Mouse (Mus musculus) cerebellum, adult 9-11 months (tissue): Measurements from ENCODE around the gene Crtc3.

Source experiments
- DNase-seq: peaks from one replicate; pipeline ENCODE4 v3.0.0; 2022

Crtc3 gene

GRCm38 (mm10) chr7:80688556-80689220, at the start of gene Crtc3:
TSS of gene Crtc3 (minus strand) at chr7:80688877.
- DNase-seq = peak; percentile 80

GRCm38 (mm10) chr7:80736199-80736598, 47.5 kb upstream of the Crtc3 start:
- no peak for DNase-seq

- DNase-seq = no peak
Measured at GRCm38 (mm10) chr7:80732986-80733385, 44.3 kb upstream of the Crtc3 start.

- DNase-seq = peak; percentile 53
Measured at GRCm38 (mm10) chr7:80729662-80730061, 41.0 kb upstream of the Crtc3 start.

- no peak for DNase-seq
Measured at GRCm38 (mm10) chr7:80721041-80721440, 32.4 kb upstream of the Crtc3 start.

GRCm38 (mm10) chr7:80719582-80719981, 30.9 kb upstream of the Crtc3 start:
- no peak for DNase-seq

GRCm38 (mm10) chr7:80719038-80719437, 30.4 kb upstream of the Crtc3 start:
- no peak for DNase-seq

GRCm38 (mm10) chr7:80718471-80718870, 29.8 kb upstream of the Crtc3 start:
- DNase-seq = no peak

- no peak for DNase-seq
Measured at GRCm38 (mm10) chr7:80716758-80717157, 28.1 kb upstream of the Crtc3 start.

GRCm38 (mm10) chr7:80715306-80715705, 26.6 kb upstream of the Crtc3 start:
- no peak for DNase-seq

GRCm38 (mm10) chr7:80711496-80711895, 22.8 kb upstream of the Crtc3 start:
- DNase-seq = no peak

GRCm38 (mm10) chr7:80710333-80710732, 21.7 kb upstream of the Crtc3 start:
- no peak for DNase-seq

- no peak for DNase-seq
Measured at GRCm38 (mm10) chr7:80704066-80704465, 15.4 kb upstream of the Crtc3 start.

GRCm38 (mm10) chr7:80702510-80702909, 13.8 kb upstream of the Crtc3 start:
- DNase-seq = no peak

GRCm38 (mm10) chr7:80699709-80700108, 11.0 kb upstream of the Crtc3 start:
- no peak for DNase-seq

GRCm38 (mm10) chr7:80698940-80699339, 10.3 kb upstream of the Crtc3 start:
- DNase-seq = no peak

GRCm38 (mm10) chr7:80697859-80698258, 9.2 kb upstream of the Crtc3 start:
- no peak for DNase-seq

- DNase-seq = no peak
Measured at GRCm38 (mm10) chr7:80696903-80697302, 8.2 kb upstream of the Crtc3 start.

GRCm38 (mm10) chr7:80696334-80696733, 7.7 kb upstream of the Crtc3 start:
- no peak for DNase-seq

GRCm38 (mm10) chr7:80692472-80692871, 3.8 kb upstream of the Crtc3 start:
- DNase-seq = no peak

GRCm38 (mm10) chr7:80691131-80691530, 2.5 kb upstream of the Crtc3 start:
- DNase-seq = no peak

- DNase-seq = peak; percentile 52
Measured at GRCm38 (mm10) chr7:80689221-80689591, 529 bp upstream of the Crtc3 start.

GRCm38 (mm10) chr7:80687721-80688555, 739 bp downstream of the Crtc3 start:
- peak; percentile 74 for DNase-seq

GRCm38 (mm10) chr7:80685639-80686038, 3.0 kb downstream of the Crtc3 start:
- DNase-seq = no peak
